Comparison of ENCODE assay signal across 26 mouse cellular contexts in the genomic region with DNA sequence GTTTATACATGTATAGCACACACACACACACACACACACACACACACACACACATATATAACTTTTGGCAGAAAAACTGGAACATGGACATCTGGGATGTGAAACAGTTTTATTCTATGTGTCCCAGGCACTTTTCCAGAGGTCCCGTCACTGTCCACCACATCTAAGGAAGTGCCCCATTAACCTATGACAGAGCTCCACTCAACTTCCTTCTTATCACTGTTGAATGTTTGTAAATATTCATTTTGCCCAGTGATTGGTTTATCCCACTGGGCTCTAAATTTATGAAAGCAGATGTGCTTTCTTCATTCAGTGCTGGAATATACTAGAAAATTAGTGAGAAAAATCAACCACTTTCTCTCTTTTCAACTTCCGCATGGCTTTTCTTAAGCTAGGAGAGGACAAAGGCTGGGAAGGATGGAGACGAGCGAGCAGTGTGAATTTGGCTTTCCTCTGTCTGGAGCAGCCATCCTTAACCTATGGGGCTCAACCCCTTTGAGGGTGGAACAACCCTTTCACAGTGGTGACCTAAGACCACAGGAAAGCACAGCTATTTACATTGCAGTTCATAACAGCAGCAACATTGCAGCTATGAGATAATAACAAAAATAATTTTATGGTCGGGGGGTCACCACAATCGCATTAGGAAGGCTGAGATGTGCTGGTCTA. TPM values are rescaled to one million over a fixed set of nuclear protein-coding genes. Genes with fewer than 3 reads are reported as not detected.
A peak's percentile ranks its signal among the peaks of the same experiment; 100 is the strongest.
DNase-seq lines count a peak whose midpoint lies in the region; ATAC-seq and TF ChIP-seq lines count a peak whose summit lies in the region.
"Had no signal": no experiment of that assay in that cellular context is flagged by ENCODE, and none has a peak within 500 bp of the region (broad histone marks: within the 10 kb centered on the region; RNA-seq: fewer than 3 reads in every experiment).

No protein-coding gene starts in this region.

- H3K36me3 ChIP-seq in lung, embryonic 14.5 days (ENCODE audit: insufficient read depth): no peaks in the 10 kb centered on the region
- H3K36me3 ChIP-seq in forebrain, embryonic 12.5 days (replicated peaks): no peaks in the 10 kb centered on the region
- H3K36me3 ChIP-seq: embryonic facial prominence, embryonic 13.5 days; heart, embryonic 15.5 days; hindbrain, embryonic 13.5 days; liver, embryonic 15.5 days; neural tube, embryonic 13.5 days had no signal

- TF ChIP-seq POLR2A in lung, adult 2 months (IDR thresholded peaks at IDR 0.05; ENCODE audit: borderline replicate concordance, extremely low read depth, low read depth, low read length): no peak

- WGBS in lung, embryonic 14.5 days: 46% methylated on average over 6 of the region's 6 CpGs
- WGBS in lung, adult 2 months: 75% methylated on average over 6 of the region's 6 CpGs
- 77% methylated on average over 6 of the region's 6 CpGs for WGBS in forebrain, embryonic 12.5 days

- H3K4me1 ChIP-seq in lung, embryonic 14.5 days (ENCODE audit: insufficient read depth): peaks cover 16% of the 10 kb centered on the region
- no peaks in the 10 kb centered on the region; the same call in 1 of the 2 replicates for H3K4me1 ChIP-seq in lung, adult 2 months (ENCODE audit: control insufficient read depth, insufficient read depth, low read length)
- H3K4me1 ChIP-seq in forebrain, embryonic 12.5 days: 0 out of 2 replicates have a peak, but pooled peaks cover 2% of the 10 kb centered on the region
- H3K4me1 ChIP-seq: embryonic facial prominence, embryonic 13.5 days; forebrain, embryonic 13.5 days; heart, embryonic 15.5 days; hindbrain, embryonic 13.5 days; liver, embryonic 15.5 days; neural tube, embryonic 13.5 days had no signal

- no peak for TF ChIP-seq CTCF in lung, embryonic 14.5 days (IDR thresholded peaks at IDR 0.05; ENCODE audit: low read depth)
- no peak for TF ChIP-seq CTCF in lung, adult 2 months (IDR thresholded peaks at IDR 0.05; ENCODE audit: insufficient read depth, low read length)

- no peaks in the 10 kb centered on the region for H3K27me3 ChIP-seq in lung, embryonic 14.5 days (ENCODE audit: insufficient read depth, low read length)
- H3K27me3 ChIP-seq in forebrain, embryonic 12.5 days: 0 out of 2 replicates have a peak, but pooled peaks cover 2% of the 10 kb centered on the region
- H3K27me3 ChIP-seq: embryonic facial prominence, embryonic 13.5 days; forebrain, embryonic 13.5 days; heart, embryonic 15.5 days; hindbrain, embryonic 13.5 days; liver, embryonic 15.5 days; neural tube, embryonic 13.5 days had no signal

- peak; percentile 88 for DNase-seq in lung, embryonic 14.5 days
- DNase-seq in lung, adult 2 months: no peak
- DNase-seq in kidney, postnatal 10 days: peak; percentile 70
- DNase-seq in urinary bladder, postnatal 14 days (ENCODE audit: low spot score): no peak
- DNase-seq: adrenal gland, adult 8-10 months; cerebellum, adult 11-12 months; cerebellum, postnatal 14 days; embryo, embryonic 11 days; gastrocnemius, postnatal 36 days; heart, postnatal 36 days; layer of hippocampus, adult 9-11 months; midbrain, embryonic 14.5 days; retina, postnatal 1 day; right cerebral cortex, postnatal 25 days had no signal

- no peak overlapping the region for H3K9ac ChIP-seq in lung, embryonic 14.5 days
- H3K9ac ChIP-seq in forebrain, embryonic 12.5 days: no peak overlapping the region
- H3K9ac ChIP-seq: embryonic facial prominence, embryonic 13.5 days; forebrain, embryonic 13.5 days; heart, embryonic 15.5 days; hindbrain, embryonic 13.5 days; liver, embryonic 15.5 days; neural tube, embryonic 13.5 days had no signal

- no peak overlapping the region for H3K4me2 ChIP-seq in lung, embryonic 14.5 days
- no peak overlapping the region for H3K4me2 ChIP-seq in forebrain, embryonic 12.5 days
- H3K4me2 ChIP-seq: embryonic facial prominence, embryonic 13.5 days; forebrain, embryonic 13.5 days; heart, embryonic 15.5 days; hindbrain, embryonic 13.5 days; liver, embryonic 15.5 days; neural tube, embryonic 13.5 days had no signal

- no peaks in the 10 kb centered on the region for H3K9me3 ChIP-seq in lung, embryonic 14.5 days (ENCODE audit: low read depth, low read length)
- H3K9me3 ChIP-seq in forebrain, embryonic 12.5 days: no peaks in the 10 kb centered on the region
- H3K9me3 ChIP-seq: embryonic facial prominence, embryonic 13.5 days; forebrain, embryonic 13.5 days; heart, embryonic 15.5 days; hindbrain, embryonic 13.5 days; liver, embryonic 15.5 days; neural tube, embryonic 13.5 days had no signal

- ATAC-seq in lung, embryonic 14.5 days (ENCODE audit: insufficient read depth): peak; percentile 82
- peak; percentile 61 for ATAC-seq in granulocyte monocyte progenitor cell, adult 5-6 weeks (replicated peaks; ENCODE audit: poor library complexity, severe bottlenecking)
- ATAC-seq in megakaryocyte progenitor cell, adult 5-6 weeks (replicated peaks; ENCODE audit: poor library complexity): peak; percentile 60
- no peak for ATAC-seq in forebrain, embryonic 12.5 days (ENCODE audit: low FRiP score)
- ATAC-seq: forebrain, embryonic 13.5 days had no signal

- no peak overlapping the region for H3K4me3 ChIP-seq in lung, embryonic 14.5 days (ENCODE audit: low read depth, low read length)
- H3K4me3 ChIP-seq in lung, adult 2 months (replicated peaks; ENCODE audit: extremely low read depth, low read depth, low read length): no peak overlapping the region
- no peak overlapping the region for H3K4me3 ChIP-seq in forebrain, embryonic 12.5 days (replicated peaks)
- H3K4me3 ChIP-seq: embryonic facial prominence, embryonic 13.5 days; erythroblast, embryonic 14.5 days; forebrain, embryonic 13.5 days; heart, embryonic 15.5 days; hindbrain, embryonic 13.5 days; liver, embryonic 15.5 days; megakaryocyte, embryonic 14.5 days; myocyte; neural tube, embryonic 13.5 days had no signal

- 0 out of 2 replicates have a peak overlapping the region, but pooled peaks have one; percentile 19 for H3K27ac ChIP-seq in lung, embryonic 14.5 days (ENCODE audit: low read depth)
- no peak overlapping the region for H3K27ac ChIP-seq in forebrain, embryonic 12.5 days
- H3K27ac ChIP-seq: embryonic facial prominence, embryonic 13.5 days; forebrain, embryonic 13.5 days; heart, embryonic 15.5 days; hindbrain, embryonic 13.5 days; liver, embryonic 15.5 days; neural tube, embryonic 13.5 days had no signal

RNA-seq across cellular contexts. Expression of a gene that starts 41.8 kb away (rescaled TPM):
- polyA plus RNA-seq in lung, embryonic 14.5 days (2014; fragmentation: Nextera tagmentation; extraction: Ambion mirVana): 10.3 and 10.9 TPM in 2 replicates
- 163 and 178 TPM in 2 replicates for polyA plus RNA-seq in lung, adult 2 months (2012; rRNA removed)
- 151 and 195 TPM in 2 replicates for total RNA-seq in granulocyte monocyte progenitor cell, adult 5-6 weeks (2014; fragmentation: Nextera tagmentation)
- total RNA-seq in granulocyte monocyte progenitor cell, adult 5-6 weeks (2017): 178 and 196 TPM in 2 replicates
- total RNA-seq in megakaryocyte progenitor cell, adult 5-6 weeks (2015): 268 and 279 TPM in 2 replicates
- 187 and 192 TPM in 2 replicates for total RNA-seq in megakaryocyte progenitor cell, adult 5-6 weeks (2017)
- 9.5 and 10.1 TPM in 2 replicates for polyA plus RNA-seq in forebrain, embryonic 12.5 days (2016; fragmentation: Nextera tagmentation; extraction: Ambion mirVana)
- polyA plus RNA-seq: erythroblast, embryonic 14.5 days had no signal

Comparison
In these comparisons a context has a peak if more than half of its experiments do, and no peak if none do; other contexts are left out.
1. DNase-seq: peak in lung, embryonic 14.5 days (single experiment) and kidney, postnatal 10 days (single experiment); none in lung, adult 2 months (single experiment) and urinary bladder, postnatal 14 days (single experiment).
2. RNA of a gene that starts 41.8 kb away (polyA plus RNA-seq): 163 to 178 TPM in lung, adult 2 months; 10.3 to 10.9 TPM in lung, embryonic 14.5 days and 9.5 to 10.1 TPM in forebrain, embryonic 12.5 days; every median in the first group is over 10 times any median in the second.